Mouse (Mus musculus): Measurements from ENCODE around the gene Disp2. TPM values are rescaled to one million over a fixed set of nuclear protein-coding genes. Genes with fewer than 3 reads are reported as not detected.
A peak's percentile ranks its signal among the peaks of the same experiment; 100 is the strongest.

Gene Disp2
- polyA plus RNA-seq, 1 experiment from 2014 or later = 0.32 TPM

DNA sequence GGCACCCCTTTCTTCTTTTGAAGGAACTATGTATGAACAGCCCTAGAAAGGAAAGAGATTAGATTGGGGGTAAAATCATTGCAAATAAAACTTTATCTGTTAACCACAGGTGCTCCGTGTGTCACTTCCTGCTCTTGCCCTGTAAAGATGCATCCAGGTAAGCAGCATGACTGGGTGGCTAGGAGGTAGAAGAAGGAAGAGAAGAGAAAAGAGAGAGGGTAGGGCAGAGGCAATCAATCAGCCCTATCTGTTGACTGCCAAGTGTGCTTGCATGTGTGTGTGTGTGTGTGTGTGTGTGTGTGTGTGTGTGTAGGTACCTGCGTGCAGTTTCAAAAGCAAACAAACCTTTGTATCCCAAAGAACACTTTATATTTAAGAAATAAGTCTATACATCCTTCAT is 5.0 kb upstream of the Disp2 start:
- Histone ChIP-seq H3K4me1 (replicated peaks) (peaks cover 7% of the 10 kb centered on the region), H3K9me3 (replicated peaks) (no peaks in the 10 kb centered on the region), H3K27me3 (peaks cover 44% of the 10 kb centered on the region), H3K4me2 (no peak overlapping the region), H3K36me3 (replicated peaks) (no peaks in the 10 kb centered on the region), H3K4me3 (replicated peaks) (no peak overlapping the region), H3K27ac (replicated peaks) (no peak overlapping the region), H3K9ac (no peak overlapping the region)
- WGBS (ENCODE audit: insufficient replicate concordance) = 40% methylated on average over 2 of the region's 2 CpGs
- no peak for ATAC-seq (ENCODE audit: insufficient read depth)

DNA sequence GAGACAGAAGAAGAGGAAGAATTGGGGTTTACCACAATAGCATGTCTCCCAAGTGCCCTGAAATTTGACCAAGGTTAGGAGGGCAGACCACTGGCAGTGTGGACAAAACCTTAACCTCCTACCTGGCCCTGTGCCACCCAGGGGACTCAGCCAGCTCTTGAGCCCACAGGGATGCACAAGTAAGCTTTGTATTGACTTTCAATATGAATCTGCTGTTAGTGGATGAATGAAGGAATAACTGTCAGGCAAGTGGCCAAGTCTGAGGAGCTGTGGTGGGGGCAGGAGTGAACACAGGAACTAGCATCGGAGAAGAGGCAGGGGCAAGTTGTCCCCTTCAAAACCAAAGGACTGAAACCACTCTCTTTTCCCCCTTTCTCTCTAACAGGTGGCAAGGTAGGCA is 4.1 kb upstream of the Disp2 start:
- no peak overlapping the region for H3K9ac ChIP-seq
- no peak overlapping the region for H3K4me2 ChIP-seq
- H3K27me3 ChIP-seq = peaks cover 53% of the 10 kb centered on the region
- WGBS (ENCODE audit: insufficient replicate concordance) = 32% methylated on average over 1 of the region's 1 CpGs
- H3K4me3 ChIP-seq (replicated peaks) = no peak overlapping the region
- no peaks in the 10 kb centered on the region for H3K36me3 ChIP-seq (replicated peaks)
- H3K4me1 ChIP-seq (replicated peaks) = peaks cover 14% of the 10 kb centered on the region
- ATAC-seq (ENCODE audit: insufficient read depth) = no peak
- no peaks in the 10 kb centered on the region for H3K9me3 ChIP-seq (replicated peaks)
- H3K27ac ChIP-seq (replicated peaks) = no peak overlapping the region

- no peak; the same call in 1 of the 2 replicates for ATAC-seq (ENCODE audit: insufficient read depth)
- H3K27ac ChIP-seq (replicated peaks) = no peak overlapping the region
- no peaks in the 10 kb centered on the region for H3K36me3 ChIP-seq (replicated peaks)
- H3K9me3 ChIP-seq (replicated peaks) = no peaks in the 10 kb centered on the region
- H3K27me3 ChIP-seq = peaks cover 55% of the 10 kb centered on the region
- 64% methylated on average over 4 of the region's 4 CpGs for WGBS (ENCODE audit: insufficient replicate concordance)
- no peak overlapping the region for H3K9ac ChIP-seq
- H3K4me2 ChIP-seq = no peak overlapping the region
- peaks cover 14% of the 10 kb centered on the region for H3K4me1 ChIP-seq (replicated peaks)
- H3K4me3 ChIP-seq (replicated peaks) = no peak overlapping the region
Measured at GRCm38 (mm10) chr2:118775846-118776245, 3.7 kb upstream of the Disp2 start.

GRCm38 (mm10) chr2:118776295-118776694 is 3.2 kb upstream of the Disp2 start:
- Histone ChIP-seq H3K4me2 (no peak overlapping the region), H3K27ac (replicated peaks) (no peak overlapping the region), H3K9me3 (replicated peaks) (no peaks in the 10 kb centered on the region), H3K36me3 (replicated peaks) (no peaks in the 10 kb centered on the region), H3K9ac (no peak overlapping the region), H3K4me1 (replicated peaks) (peaks cover 14% of the 10 kb centered on the region), H3K4me3 (replicated peaks) (no peak overlapping the region), H3K27me3 (peaks cover 56% of the 10 kb centered on the region)
- no peak for ATAC-seq (ENCODE audit: insufficient read depth)
- 64% methylated on average over 2 of the region's 2 CpGs for WGBS (ENCODE audit: insufficient replicate concordance)

DNA sequence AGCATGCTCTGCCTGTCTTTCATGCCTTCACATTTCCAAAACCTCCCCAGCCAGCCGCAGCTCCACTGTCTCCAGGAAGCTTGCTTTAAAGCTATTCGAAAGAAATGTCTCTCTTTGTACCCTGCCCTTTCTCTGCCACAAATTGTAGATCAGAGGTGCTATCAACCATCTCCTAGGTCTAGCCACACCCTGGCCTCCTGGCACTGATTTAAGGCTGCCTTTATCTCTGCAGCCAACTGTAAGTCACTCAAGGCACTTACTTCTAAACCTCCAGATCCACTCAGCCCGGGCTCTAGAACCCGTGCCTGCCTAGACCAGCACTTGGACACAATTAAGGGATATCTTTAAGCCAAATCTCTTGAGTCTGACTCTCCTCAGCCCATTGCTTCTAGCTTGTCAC is 1.1 kb upstream of the Disp2 start:
- no peak overlapping the region for H3K4me3 ChIP-seq (replicated peaks)
- no peak overlapping the region for H3K27ac ChIP-seq (replicated peaks)
- no peaks in the 10 kb centered on the region for H3K36me3 ChIP-seq (replicated peaks)
- no peaks in the 10 kb centered on the region for H3K9me3 ChIP-seq (replicated peaks)
- peaks cover 18% of the 10 kb centered on the region for H3K4me1 ChIP-seq (replicated peaks)
- ATAC-seq (ENCODE audit: insufficient read depth) = no peak
- H3K27me3 ChIP-seq = peaks cover 61% of the 10 kb centered on the region
- 47% methylated on average over 4 of the region's 4 CpGs for WGBS (ENCODE audit: insufficient replicate concordance)
- no peak overlapping the region for H3K9ac ChIP-seq
- H3K4me2 ChIP-seq = no peak overlapping the region

DNA sequence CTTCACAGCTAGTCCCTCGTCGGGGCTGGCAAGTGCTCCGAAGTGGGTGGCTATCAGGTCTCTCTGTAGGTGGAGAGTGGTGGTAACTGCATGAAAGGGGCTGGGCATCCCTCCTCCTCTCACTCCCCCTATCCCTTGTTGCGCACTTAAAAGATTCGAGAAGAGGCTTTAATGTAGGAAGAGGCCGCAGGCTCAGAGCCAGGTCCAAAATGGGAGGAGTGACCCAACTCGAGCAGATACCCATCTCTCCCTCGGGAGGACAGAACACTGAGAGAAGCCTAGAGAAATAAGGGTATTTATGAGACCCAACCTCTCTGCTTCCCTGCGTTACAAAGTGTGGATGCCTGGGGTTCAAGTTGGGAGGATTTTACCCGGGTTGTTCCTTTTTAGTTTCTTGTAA is 454 bp upstream of the Disp2 start:
- H3K4me2 ChIP-seq = peak overlapping the region; percentile 55
- peaks cover 18% of the 10 kb centered on the region for H3K4me1 ChIP-seq (replicated peaks)
- 28% methylated on average over 10 of the region's 10 CpGs for WGBS (ENCODE audit: insufficient replicate concordance)
- no peaks in the 10 kb centered on the region for H3K9me3 ChIP-seq (replicated peaks)
- H3K9ac ChIP-seq = no peak overlapping the region
- H3K27ac ChIP-seq (replicated peaks) = no peak overlapping the region
- peaks cover 61% of the 10 kb centered on the region for H3K27me3 ChIP-seq
- no peak for ATAC-seq (ENCODE audit: insufficient read depth)
- H3K36me3 ChIP-seq (replicated peaks) = no peaks in the 10 kb centered on the region
- H3K4me3 ChIP-seq (replicated peaks) = peak overlapping the region; percentile 17; the same call in 1 of the 2 replicates

DNA sequence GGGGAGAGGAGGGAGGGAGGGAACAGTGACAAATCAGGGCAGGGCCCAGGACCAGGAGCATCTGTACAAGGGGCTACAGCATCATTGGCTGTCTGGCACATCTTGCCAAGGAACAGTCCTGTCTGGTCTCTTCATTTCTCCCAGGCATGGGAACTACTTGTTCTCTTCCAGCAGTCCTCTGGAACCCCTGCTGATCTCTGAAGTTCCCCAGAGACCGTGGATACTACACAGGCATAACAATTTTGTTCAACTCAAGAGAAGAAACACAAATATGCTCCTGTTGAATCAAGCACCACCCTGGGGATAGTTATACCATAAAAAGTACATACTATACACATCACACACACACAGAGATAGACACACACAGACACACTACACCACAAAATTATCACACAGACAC is 1.6 kb downstream of the Disp2 start:
- ATAC-seq (ENCODE audit: insufficient read depth) = no peak
- Histone ChIP-seq H3K27ac (replicated peaks) (no peak overlapping the region), H3K4me1 (replicated peaks) (peaks cover 21% of the 10 kb centered on the region), H3K27me3 (peaks cover 61% of the 10 kb centered on the region), H3K4me2 (no peak overlapping the region), H3K4me3 (replicated peaks) (no peak overlapping the region), H3K36me3 (replicated peaks) (no peaks in the 10 kb centered on the region), H3K9me3 (replicated peaks) (no peaks in the 10 kb centered on the region), H3K9ac (no peak overlapping the region)
- 14% methylated on average over 1 of the region's 1 CpGs for WGBS (ENCODE audit: insufficient replicate concordance)

DNA sequence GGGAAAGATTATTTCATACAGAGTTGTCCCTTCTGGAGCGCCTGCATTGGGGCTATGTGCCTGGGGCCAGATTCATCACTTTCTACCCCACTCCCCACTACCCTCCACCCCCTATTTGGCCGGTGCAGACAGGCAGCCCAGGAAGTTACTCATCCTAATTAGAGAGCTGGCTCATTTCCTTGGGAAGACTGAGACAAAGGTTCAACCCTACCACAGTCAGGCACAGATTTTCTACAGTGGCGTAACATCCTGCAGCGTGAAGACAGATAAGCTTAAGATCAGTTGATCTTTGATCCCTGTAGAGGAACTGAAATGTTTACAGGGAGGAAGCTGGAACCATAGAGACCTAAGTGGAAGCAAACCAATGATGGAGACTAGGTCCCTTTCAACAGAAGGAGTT is 2.8 kb downstream of the Disp2 start:
- no peak overlapping the region for H3K4me3 ChIP-seq (replicated peaks)
- ATAC-seq (ENCODE audit: insufficient read depth) = no peak
- H3K9ac ChIP-seq = no peak overlapping the region
- H3K4me2 ChIP-seq = no peak overlapping the region
- H3K27ac ChIP-seq (replicated peaks) = no peak overlapping the region
- no peaks in the 10 kb centered on the region for H3K36me3 ChIP-seq (replicated peaks)
- H3K27me3 ChIP-seq = peaks cover 54% of the 10 kb centered on the region
- H3K9me3 ChIP-seq (replicated peaks) = no peaks in the 10 kb centered on the region
- peaks cover 32% of the 10 kb centered on the region for H3K4me1 ChIP-seq (replicated peaks)
- 27% methylated on average over 4 of the region's 4 CpGs for WGBS (ENCODE audit: insufficient replicate concordance)

GRCm38 (mm10) chr2:118783093-118783492 is 3.6 kb downstream of the Disp2 start:
- H3K4me3 ChIP-seq (replicated peaks) = no peak overlapping the region
- WGBS (ENCODE audit: insufficient replicate concordance) = 23% methylated on average over 5 of the region's 5 CpGs
- no peak overlapping the region for H3K27ac ChIP-seq (replicated peaks)
- no peak for ATAC-seq (ENCODE audit: insufficient read depth)
- no peaks in the 10 kb centered on the region for H3K36me3 ChIP-seq (replicated peaks)
- H3K27me3 ChIP-seq = peaks cover 54% of the 10 kb centered on the region
- no peak overlapping the region for H3K9ac ChIP-seq
- peaks cover 32% of the 10 kb centered on the region for H3K4me1 ChIP-seq (replicated peaks)
- no peak overlapping the region for H3K4me2 ChIP-seq
- H3K9me3 ChIP-seq (replicated peaks) = no peaks in the 10 kb centered on the region

DNA sequence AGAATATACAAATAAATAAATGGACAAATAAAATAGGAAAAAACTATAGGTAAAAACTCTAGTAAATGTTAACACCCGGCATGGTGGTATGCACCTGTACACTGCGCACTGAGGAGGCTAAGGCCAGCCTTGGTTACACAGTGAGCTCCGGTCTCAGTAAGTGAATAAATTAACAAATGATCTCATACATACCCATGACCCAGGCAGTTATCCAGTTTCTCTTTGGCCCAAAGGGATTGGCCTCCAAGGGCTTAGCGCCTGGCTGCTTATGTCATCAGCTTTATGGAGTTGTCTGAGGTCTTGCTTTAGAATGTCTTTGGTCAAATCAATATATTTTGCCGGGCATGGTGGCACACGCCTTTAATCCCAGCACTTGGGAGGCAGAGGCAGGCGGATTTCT is 4.1 kb downstream of the Disp2 start:
- H3K4me1 ChIP-seq (replicated peaks) = peaks cover 32% of the 10 kb centered on the region
- no peaks in the 10 kb centered on the region for H3K36me3 ChIP-seq (replicated peaks)
- no peak for ATAC-seq (ENCODE audit: insufficient read depth)
- WGBS (ENCODE audit: insufficient replicate concordance) = 79% methylated on average over 7 of the region's 7 CpGs
- peaks cover 52% of the 10 kb centered on the region for H3K27me3 ChIP-seq
- no peak overlapping the region for H3K4me2 ChIP-seq
- H3K9ac ChIP-seq = no peak overlapping the region
- no peak overlapping the region for H3K27ac ChIP-seq (replicated peaks)
- H3K4me3 ChIP-seq (replicated peaks) = no peak overlapping the region
- no peaks in the 10 kb centered on the region for H3K9me3 ChIP-seq (replicated peaks)

GRCm38 (mm10) chr2:118786525-118786924 is 7.0 kb downstream of the Disp2 start:
- Histone ChIP-seq H3K27me3 (peaks cover 41% of the 10 kb centered on the region), H3K4me2 (no peak overlapping the region), H3K9me3 (replicated peaks) (no peaks in the 10 kb centered on the region), H3K36me3 (replicated peaks) (no peaks in the 10 kb centered on the region), H3K4me3 (replicated peaks) (no peak overlapping the region), H3K9ac (no peak overlapping the region), H3K4me1 (replicated peaks) (peaks cover 31% of the 10 kb centered on the region), H3K27ac (replicated peaks) (no peak overlapping the region)
- ATAC-seq (ENCODE audit: insufficient read depth) = no peak; the same call in 1 of the 2 replicates
- WGBS (ENCODE audit: insufficient replicate concordance) = 24% methylated on average over 5 of the region's 5 CpGs

DNA sequence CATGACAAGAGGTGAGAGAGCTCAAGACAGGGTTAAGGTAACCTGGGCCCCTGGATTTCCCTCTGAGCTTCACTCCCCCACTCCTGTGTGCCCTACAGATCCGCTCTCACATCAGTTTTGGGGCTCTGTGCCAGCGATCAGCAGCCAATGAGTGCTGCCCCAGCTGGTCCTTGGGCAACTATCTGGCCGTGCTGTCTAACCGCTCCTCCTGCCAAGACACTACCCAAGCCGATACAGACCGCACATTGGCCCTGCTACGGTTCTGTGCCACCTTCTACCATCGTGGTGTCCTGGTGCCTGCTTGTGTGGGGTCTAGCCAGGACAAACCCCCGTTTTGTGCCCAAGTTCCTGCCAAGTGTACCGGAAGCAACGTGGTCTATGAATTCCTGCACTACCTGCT is 10.0 kb downstream of the Disp2 start:
- Histone ChIP-seq H3K9me3 (replicated peaks) (no peaks in the 10 kb centered on the region), H3K36me3 (replicated peaks) (no peaks in the 10 kb centered on the region), H3K4me1 (replicated peaks) (peaks cover 42% of the 10 kb centered on the region), H3K4me2 (no peak overlapping the region), H3K4me3 (replicated peaks) (no peak overlapping the region), H3K9ac (no peak overlapping the region), H3K27me3 (peaks cover 36% of the 10 kb centered on the region), H3K27ac (replicated peaks) (no peak overlapping the region)
- ATAC-seq (ENCODE audit: insufficient read depth) = no peak
- 67% methylated on average over 11 of the region's 11 CpGs for WGBS (ENCODE audit: insufficient replicate concordance)

Measured in liver, embryonic 15.5 days (tissue).